Mouse (Mus musculus): ENCODE data around the gene Lifr.
A peak's percentile ranks its signal among the peaks of the same experiment; 100 is the strongest.

DNA sequence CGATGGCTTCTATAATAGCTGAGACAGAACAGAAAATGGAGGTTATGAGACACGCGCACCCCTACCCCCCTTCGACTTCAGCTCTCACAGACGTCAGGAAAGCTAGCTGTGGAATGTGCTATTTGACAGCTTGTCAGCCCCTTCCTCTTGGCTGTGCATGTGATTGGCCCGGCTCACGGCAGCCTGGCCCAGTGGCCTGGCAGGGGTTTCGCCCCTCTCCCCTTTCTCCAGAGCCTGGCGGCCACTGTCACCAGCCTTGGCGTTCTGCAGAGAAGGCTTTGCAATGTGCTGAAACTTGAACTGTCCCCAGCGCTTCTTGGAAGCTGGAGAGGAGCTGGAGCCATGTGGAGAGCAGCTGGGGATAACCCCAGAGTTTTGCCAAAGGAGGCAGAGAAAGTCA lies 132.4 kb downstream of the Lifr start:
- TF ChIP-seq CTCF (IDR thresholded peaks at IDR 0.05; ENCODE audit: low read depth) (no peak), EP300 (IDR thresholded peaks at IDR 0.05; ENCODE audit: low read depth) (0 out of 2 replicates have a peak, but pooled peaks have one; percentile 46)
